Mouse (Mus musculus) erythroblast, adult 5-6 weeks (primary cell): Measurements from ENCODE around the gene Fndc5. TPM values are rescaled to one million over a fixed set of nuclear protein-coding genes. Genes with fewer than 3 reads are reported as not detected.

ENCODE experiments used
- ATAC-seq: replicated peaks from 2 replicates; pipeline ENCODE4 v1.8.0; 2016; ENCODE audit warnings: moderate number of reproducible peaks, mild to moderate bottlenecking, moderate TSS enrichment, inconsistent platforms; ENCODE audit not compliant: poor library complexity, low FRiP score, severe bottlenecking
- total RNA-seq, 2 experiments: library from RNA; stranded (forward) in 1 of 2; stranded (reverse) in 1 of 2; fragments of 150-400 nt in 1 of 2; fragments of 200-764, 138-1000 nt in 1 of 2; gene quantifications; 2 replicates each; pipeline versions ENCODE4 v1.2.3 to v1.2.4; 2015 to 2017; ENCODE audit warnings: low replicate concordance in 2 of 2

Gene Fndc5
- total RNA-seq, 2 experiments from 2014 or later = not detected

DNA sequence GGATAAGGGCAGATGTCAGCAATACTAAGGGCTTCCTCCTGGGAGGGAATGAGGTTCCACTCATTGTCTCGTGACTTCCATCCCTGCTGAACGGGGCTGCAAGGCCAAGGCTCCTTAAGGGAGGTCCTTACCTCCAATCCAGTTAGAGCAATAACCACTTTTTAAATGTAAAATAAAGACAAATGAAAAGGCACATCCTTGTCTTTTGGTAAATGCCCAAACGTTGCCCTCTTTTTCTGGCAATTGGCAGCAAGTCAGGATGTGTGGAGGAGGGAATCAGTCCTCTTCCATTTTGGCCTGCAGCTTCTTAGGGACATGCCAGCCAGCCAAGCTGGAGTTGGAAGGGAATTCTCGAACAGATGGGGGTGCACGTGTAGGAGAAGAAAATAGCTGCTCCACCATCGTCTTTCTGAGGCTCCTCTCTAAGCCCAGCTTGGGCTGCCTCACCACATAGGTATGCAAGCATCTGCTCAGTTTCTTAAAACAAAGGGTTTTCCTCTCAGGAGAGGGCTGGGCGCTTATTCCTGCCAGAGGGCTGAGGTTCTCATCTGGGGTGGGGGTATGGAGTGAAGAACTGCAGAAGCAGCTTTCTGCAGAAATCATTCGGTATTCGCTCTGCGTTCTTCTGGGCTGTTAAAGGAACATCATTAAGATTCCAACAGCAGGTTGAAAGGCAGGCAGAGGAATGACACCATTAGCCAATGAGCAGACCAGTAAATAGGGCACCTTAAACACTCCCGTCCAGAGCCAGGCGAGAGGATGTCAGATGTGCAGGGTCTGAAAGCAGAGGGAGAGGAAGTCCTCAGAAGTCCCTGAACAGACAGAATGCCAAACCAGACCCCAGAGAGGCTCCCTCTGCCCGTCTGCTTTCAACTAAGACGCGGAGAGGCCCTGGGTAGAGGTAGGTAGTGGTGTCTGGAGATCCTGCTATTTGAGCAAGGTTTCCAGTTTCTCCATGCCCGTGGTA lies 7.9 kb downstream of the Fndc5 start:
- ATAC-seq = no peak

- ATAC-seq = no peak
These were observed 8.6 kb downstream of the Fndc5 start for GRCm38 (mm10) chr4:129145411-129145810.

DNA sequence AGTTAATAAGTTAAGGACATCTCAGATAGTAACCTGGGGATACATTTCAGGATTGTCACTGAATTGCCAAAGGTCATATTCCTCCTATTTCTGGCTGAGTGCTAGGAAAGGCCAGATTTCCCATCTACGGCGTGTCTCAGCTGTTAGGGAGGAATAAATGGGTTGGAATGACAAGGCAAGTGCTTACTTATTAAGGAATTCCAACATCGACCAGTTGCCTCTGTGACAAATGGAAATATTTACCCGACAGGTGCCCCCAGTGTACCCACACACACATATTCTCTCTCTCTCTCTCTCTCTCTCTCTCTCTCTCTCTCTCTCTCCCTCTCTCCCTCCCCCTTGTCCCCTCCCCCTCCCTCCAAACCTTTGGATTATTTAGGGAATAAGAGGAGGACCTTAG lies 9.1 kb downstream of the Fndc5 start:
- no peak for ATAC-seq

DNA sequence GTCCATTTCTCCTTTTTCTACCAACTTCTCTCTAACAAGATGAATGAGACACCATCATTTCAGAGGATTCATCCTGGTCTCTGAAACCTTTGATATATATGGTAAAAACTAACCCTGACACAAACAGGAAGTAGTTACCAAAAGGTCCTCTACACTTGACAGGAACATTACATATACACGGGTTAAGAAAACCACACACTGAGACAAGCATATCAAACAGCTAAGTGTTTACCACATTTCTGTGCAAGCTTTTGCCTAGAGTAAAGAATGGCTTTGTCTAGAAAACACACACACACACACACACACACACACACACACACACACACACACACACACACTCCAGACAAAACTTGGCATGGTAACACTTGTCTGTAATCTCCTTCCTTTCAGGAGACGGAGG lies 9.6 kb downstream of the Fndc5 start:
- no peak for ATAC-seq

DNA sequence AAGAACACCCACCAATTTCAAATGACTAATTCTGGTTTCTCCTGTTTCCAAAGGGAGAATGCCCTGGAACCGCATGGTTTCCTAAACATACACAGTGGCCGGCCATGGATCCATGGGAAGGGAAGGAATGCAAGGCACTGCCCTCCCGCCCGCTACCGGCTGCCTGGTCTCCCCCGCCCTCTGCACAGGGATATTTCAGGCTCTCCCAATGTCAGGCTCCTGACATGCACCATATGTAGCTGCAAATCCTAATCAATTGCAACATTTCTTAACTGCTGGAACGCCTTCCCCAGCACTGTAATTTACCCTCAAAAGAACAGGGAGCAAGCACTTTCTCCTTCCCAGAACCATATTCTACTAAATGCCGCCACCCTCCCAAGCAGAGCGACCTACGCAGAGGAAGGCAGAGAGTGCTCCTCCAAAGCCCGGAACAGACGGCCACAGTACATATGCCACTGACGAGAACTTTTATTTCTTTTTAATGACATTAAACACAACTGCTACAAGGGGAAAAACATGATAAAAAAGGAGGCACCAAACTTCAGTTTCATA lies 10.8 kb downstream of the Fndc5 start:
- ATAC-seq = no peak

DNA sequence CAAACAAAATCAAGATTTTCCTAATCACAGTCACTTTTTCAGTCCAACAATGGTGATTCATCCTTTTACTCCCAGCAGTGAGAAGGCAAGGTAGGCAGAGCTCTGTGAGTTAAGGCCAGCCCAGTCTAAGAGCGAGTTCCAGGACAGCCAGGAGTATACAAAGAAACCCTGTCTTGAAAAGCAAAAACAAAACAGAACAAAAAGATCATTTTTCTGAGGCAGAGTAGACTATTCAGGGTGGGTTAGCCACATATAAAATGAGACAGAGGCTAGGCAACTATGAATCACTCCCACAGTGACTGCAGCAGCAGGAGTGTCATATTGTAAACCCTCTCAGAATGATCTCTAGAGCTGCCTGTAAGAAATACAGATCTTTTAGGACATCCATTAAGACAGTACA lies 12.5 kb downstream of the Fndc5 start:
- no peak for ATAC-seq

DNA sequence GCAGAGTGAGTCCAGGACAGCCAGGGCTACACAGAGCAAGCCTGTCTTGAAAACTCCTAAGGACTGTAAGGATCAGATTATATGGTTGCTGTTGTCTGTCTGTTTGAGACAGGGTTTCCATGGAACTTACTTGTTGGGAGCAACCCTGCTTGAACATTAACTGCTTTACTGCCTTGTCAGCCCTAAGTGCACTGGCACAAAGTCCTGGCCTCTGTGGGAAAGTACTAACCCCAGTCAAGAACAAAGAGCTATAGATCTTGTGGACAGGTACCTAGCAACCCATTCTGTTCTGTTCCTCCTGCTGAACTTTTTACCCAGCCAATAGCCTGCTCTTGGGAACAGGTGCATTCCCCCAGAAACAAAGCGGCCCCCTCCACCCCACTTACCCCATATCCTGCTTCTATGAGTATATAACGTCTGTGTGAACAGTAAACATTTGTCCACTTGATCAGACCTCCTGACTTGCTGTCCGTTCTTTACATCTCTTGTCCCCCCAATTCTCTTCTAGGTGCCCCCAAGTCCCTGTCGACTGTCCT lies 14.5 kb downstream of the Fndc5 start:
- no peak for ATAC-seq

- ATAC-seq = no peak
These were observed 20.7 kb downstream of the Fndc5 start for GRCm38 (mm10) chr4:129157541-129157940.

GRCm38 (mm10) chr4:129158549-129158948 lies 21.8 kb downstream of the Fndc5 start:
- ATAC-seq = peak; percentile 89

GRCm38 (mm10) chr4:129161076-129161475 lies 24.3 kb downstream of the Fndc5 start:
- no peak for ATAC-seq

DNA sequence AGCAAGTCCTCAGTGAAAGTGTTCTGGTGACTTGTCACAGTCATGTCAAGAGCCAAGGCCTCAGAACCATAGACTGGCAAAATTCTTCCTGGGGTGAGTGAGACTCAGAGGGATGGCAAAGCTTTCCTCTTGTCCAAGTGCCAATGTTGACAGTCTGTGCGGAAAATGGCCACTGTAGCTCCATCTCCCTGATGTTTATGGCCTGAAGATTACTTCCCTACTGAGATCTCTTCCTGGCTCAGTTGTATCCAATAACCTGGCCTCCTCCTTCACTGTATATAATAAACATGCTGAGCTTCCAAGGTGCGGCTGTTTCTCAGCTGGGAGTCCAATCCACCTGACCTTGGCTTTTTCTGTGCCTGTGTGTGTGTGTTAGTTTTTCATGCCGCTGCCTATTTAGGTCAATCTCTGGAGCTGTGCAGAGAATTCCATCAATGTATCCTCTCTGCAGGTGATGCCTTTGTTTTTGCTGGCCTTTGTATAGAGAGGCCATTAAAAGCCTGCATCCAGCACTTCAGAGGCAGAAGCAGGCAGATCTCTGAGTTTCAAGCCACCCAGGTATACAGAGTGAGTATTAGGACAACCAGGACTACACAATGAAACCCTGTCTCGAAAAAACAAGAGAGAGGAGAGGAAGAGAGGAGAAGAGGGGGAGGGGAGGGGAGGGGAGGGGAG lies 24.9 kb downstream of the Fndc5 start:
- no peak for ATAC-seq

GRCm38 (mm10) chr4:129172529-129172928 lies 35.7 kb downstream of the Fndc5 start:
- no peak for ATAC-seq

DNA sequence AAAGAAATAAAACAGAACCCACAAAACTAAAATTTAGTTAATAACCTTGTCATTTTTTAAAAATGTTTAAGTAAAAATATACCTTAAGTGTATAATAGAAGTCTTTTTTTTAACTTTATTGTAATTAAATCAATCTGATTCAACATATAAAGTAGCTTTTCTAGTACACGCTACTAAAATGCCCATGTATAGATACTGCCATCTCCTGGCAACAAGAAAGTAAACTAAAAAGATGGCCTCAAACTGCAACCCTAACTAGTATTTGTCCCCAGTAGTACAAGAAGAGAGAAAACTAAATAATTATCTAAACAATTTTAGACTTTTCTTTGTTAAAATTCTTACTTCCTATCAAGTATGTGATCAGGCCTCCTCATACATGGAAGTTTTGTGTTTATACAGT lies 42.8 kb downstream of the Fndc5 start:
- no peak for ATAC-seq

DNA sequence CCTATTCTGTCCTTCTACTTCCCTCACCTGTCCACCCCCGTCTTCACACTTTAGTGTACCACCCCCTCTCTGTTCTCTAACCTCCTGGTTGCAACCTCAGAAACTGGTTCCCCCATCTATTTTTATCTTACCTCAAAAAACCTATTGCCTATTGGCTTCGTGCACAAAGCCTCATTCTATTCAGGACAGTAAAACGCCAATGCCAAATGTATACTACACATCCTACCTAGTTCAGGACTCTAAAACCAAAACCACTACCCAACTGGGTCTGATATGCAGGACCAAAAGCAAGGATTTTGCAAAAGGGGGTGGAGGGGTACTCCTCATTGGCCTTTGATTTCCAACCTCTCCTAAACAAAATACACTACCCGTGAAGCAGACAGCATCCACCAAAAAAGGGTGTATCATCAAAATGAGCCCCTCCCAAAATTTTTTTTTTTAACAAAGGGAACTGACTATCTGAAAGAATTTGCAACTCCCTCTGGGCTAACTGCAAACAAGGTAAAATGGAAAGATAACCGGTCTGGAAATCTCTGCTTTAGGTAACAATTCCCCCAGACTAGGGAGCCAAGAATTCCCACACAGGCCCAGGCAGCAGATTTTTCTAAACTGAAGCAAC lies 51.4 kb downstream of the Fndc5 start:
- no peak for ATAC-seq

- ATAC-seq = no peak
These were observed 52.2 kb downstream of the Fndc5 start for GRCm38 (mm10) chr4:129188803-129189541.

- peak; percentile 90 for ATAC-seq
These were observed 53.0 kb downstream of the Fndc5 start, which contains the start of the genes S100pbp and Yars for GRCm38 (mm10) chr4:129189542-129190519. S100pbp (minus strand) TSS chr4:129189727. Yars (plus strand) TSS chr4:129189760.

DNA sequence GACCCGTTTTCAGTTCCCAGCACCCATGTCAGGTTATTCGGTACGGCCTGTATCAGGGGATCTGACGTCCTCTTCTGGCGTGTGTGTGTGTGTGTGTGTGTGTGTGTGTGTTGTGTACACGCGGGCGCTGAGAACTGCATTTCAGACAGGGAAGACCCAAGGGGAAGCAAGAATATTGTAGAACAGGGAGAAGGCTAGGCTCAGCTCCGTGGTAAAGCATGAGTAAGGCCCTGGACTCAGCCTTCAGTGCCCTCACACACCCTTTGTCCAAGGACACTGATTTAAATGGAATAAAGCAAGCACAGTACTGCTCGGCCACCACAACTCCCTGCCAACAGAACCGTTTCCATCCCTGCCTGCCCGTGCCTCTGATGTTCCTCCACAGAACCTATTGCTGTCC lies 53.7 kb downstream of the Fndc5 start:
- peak; percentile 18; the same call in 1 of the 2 replicates for ATAC-seq

GRCm38 (mm10) chr4:129191691-129192090 lies 54.9 kb downstream of the Fndc5 start:
- ATAC-seq = no peak
